Mouse (Mus musculus) liver, embryonic 14.5 days (tissue): ENCODE results near the gene Fyn. TPM values are rescaled to one million over a fixed set of nuclear protein-coding genes. Genes with fewer than 3 reads are reported as not detected.

Experiments
- ATAC-seq: fragments of 200-750 bp; cut with Nextera tagmentation; 2 replicates; pipeline ENCODE4 v1.8.0; 2017; ENCODE audit warnings: moderate number of reproducible peaks, mild to moderate bottlenecking, moderate library complexity; ENCODE audit not compliant: insufficient read depth
- DNase-seq, 3 experiments: peaks; one replicate each; pipeline ENCODE4 v3.0.0-alpha.2; 2012 to 2013; ENCODE audit warnings: low read depth in 3 of 3, low spot score in 3 of 3
- H3K27ac ChIP-seq: fragments of 300-500 bp; sonication (generic); 2 replicates; pipeline ENCODE4 v1.5.1; 2014; ENCODE audit warnings: moderate library complexity, mild to moderate bottlenecking, control low read depth, inconsistent platforms
- H3K27me3 ChIP-seq: fragments of 300-500 bp; sonication (generic); 2 replicates; pipeline ENCODE4 v1.6.1; 2014; ENCODE audit warnings: mild to moderate bottlenecking, low read length, moderate library complexity; ENCODE audit not compliant: control insufficient read depth, insufficient read depth
- H3K36me3 ChIP-seq: fragments of 300-500 bp; sonication (generic); replicated peaks from 2 replicates; pipeline ENCODE4 v1.6.1; 2014; ENCODE audit warnings: low read depth; ENCODE audit not compliant: control insufficient read depth, insufficient read depth
- H3K4me1 ChIP-seq, 2 experiments: fragments of 200-500 bp in 1 of 2; fragments of 300-500 bp in 1 of 2; sonication (generic) in 1 of 2; replicated peaks; 2 replicates each; pipeline ENCODE4 v1.6.1; 2012 to 2014; ENCODE audit warnings: antibody characterized with exemption in 1 of 2, inconsistent platforms in 1 of 2, low read length in 1 of 2; ENCODE audit not compliant: control insufficient read depth in 2 of 2, insufficient read depth in 2 of 2
- H3K4me2 ChIP-seq: fragments of 300-500 bp; sonication (generic); 2 replicates; pipeline ENCODE4 v1.6.1; 2014; ENCODE audit warnings: low read depth, mild to moderate bottlenecking, control low read depth, moderate library complexity
- H3K4me3 ChIP-seq, 2 experiments: fragments of 200-500 bp in 1 of 2; fragments of 300-500 bp in 1 of 2; sonication (generic) in 1 of 2; 2 replicates each; pipeline ENCODE4 v1.5.1; 2012 to 2014; ENCODE audit warnings: low read depth in 2 of 2, low read length in 2 of 2, mild to moderate bottlenecking in 2 of 2, control low read depth in 1 of 2, inconsistent platforms in 1 of 2, moderate library complexity in 1 of 2; ENCODE audit not compliant: insufficient read depth in 1 of 2
- H3K9ac ChIP-seq: fragments of 300-500 bp; sonication (generic); replicated peaks from 2 replicates; pipeline ENCODE4 v1.6.1; 2014; ENCODE audit warnings: mild to moderate bottlenecking, control low read depth, moderate library complexity
- H3K9me3 ChIP-seq: fragments of 300-500 bp; sonication (generic); 2 replicates; pipeline ENCODE4 v1.6.1; 2016; ENCODE audit warnings: low read length, mixed read lengths; ENCODE audit not compliant: control insufficient read depth
- CTCF ChIP-seq: IDR thresholded peaks from 2 replicates; pipeline ENCODE4 v1.5.1; 2016; ENCODE audit warnings: antibody characterized with exemption, low read depth, control low read depth
- EP300 ChIP-seq: IDR thresholded peaks from 2 replicates; pipeline ENCODE4 v1.6.1; 2016; ENCODE audit warnings: antibody characterized with exemption, low read depth
- WGBS: fragments of 180-500 bp; shearing (Covaris S2); extraction: QIAGEN DNeasy Blood & Tissue Kit; methylation state at CpG from one replicate; pipeline ENCODE4 v1.1.7; 2014; ENCODE audit not compliant: insufficient replicate concordance; 5-methylcytosine and 5-hydroxymethylcytosine counted together
- polyA plus RNA-seq, 2 experiments: library from polyadenylated mRNA; depleted of rRNA in 1 of 2; stranded (reverse) in 1 of 2; unstranded in 1 of 2; fragments of >200 nt; fragmentation: Nextera tagmentation in 1 of 2; extraction: Ambion mirVana in 1 of 2; gene quantifications; 2 replicates each; pipeline versions ENCODE4 v1.2.1 to v1.2.3; 2012 to 2014

The Fyn gene
- polyA plus RNA-seq, 2 experiments: 8.2 to 9.8 TPM

DNA sequence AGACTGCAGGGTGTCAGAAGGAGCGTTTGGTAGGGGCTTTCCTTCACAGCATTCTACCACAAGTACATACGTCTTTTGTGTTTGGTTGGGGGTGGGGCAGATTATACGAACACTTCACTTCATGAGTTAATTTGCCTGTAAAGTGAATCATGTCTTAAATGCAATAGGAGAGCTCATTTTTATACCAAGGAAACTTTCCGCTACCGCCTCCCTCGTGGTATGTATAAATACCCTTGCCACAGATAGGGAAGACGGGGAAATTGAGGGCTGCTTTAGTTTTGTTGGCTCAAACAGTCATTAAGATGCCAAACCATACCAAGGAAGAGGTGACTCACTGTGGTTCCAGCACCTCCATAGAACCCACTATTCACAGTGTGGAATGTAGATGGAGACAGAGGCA lies 137.0 kb downstream of the Fyn start:
- Histone ChIP-seq H3K9me3 (no peaks in the 10 kb centered on the region), H3K4me1 (no peaks in the 10 kb centered on the region), H3K4me2 (no peak overlapping the region), H3K27ac (no peak overlapping the region), H3K9ac (no peak overlapping the region), H3K27me3 (no peaks in the 10 kb centered on the region), H3K36me3 (no peaks in the 10 kb centered on the region), H3K4me3 (no peak overlapping the region)
- WGBS: 67% methylated on average over 7 of the region's 7 CpGs
- ATAC-seq: no peak
- TF ChIP-seq EP300 (no peak), CTCF (no peak)
- no peak for DNase-seq

DNA sequence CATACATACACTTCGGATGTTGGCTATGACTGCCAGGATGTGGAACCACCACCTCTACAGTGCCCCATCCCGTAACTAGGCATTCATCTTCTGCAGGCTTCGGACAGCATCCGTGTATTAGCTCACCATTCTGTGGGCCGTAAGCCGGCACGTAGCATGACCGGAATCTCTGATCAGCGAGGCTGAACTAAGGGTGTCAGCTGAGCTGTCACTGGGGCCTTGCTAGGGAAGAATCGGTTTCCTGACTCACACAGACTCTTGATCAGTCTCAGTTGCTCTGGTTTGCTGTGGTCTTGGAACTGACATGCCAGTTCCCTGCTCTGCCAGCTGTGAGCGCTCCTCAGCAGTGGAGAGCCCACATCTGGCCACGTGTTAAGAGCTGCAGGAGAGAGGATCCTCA lies 137.7 kb downstream of the Fyn start:
- H3K36me3 ChIP-seq: no peaks in the 10 kb centered on the region
- ATAC-seq (no peak), DNase-seq (no peak)
- H3K9me3 ChIP-seq: no peaks in the 10 kb centered on the region
- 78% methylated on average over 12 of the region's 12 CpGs for WGBS
- H3K27me3 ChIP-seq: no peaks in the 10 kb centered on the region
- H3K4me3 ChIP-seq: no peak overlapping the region
- no peak overlapping the region for H3K4me2 ChIP-seq
- H3K27ac ChIP-seq: no peak overlapping the region
- H3K4me1 ChIP-seq: no peaks in the 10 kb centered on the region
- no peak overlapping the region for H3K9ac ChIP-seq
- no peak for TF ChIP-seq EP300
- no peak for TF ChIP-seq CTCF

DNA sequence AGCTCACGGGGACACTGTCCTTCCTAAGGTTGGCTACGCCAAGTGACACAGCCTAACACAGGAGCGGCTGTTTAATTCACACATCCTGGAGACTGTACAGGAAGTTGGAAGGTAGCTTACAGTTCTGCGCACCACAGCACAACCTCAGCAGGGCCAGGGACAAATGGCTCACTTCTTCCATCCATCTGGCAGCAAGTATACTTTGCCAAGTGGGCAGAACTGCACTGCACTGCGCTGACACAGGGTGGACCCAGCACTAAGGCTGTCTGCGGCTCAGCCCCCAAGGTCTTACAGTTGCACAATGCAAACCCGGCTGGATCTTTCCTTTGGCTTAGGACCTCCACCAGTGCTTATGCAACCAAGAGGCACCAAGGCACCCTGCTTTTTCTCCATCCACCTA lies 138.2 kb downstream of the Fyn start:
- Histone ChIP-seq H3K4me3 (no peak overlapping the region), H3K4me2 (no peak overlapping the region), H3K9ac (no peak overlapping the region), H3K9me3 (no peaks in the 10 kb centered on the region), H3K36me3 (no peaks in the 10 kb centered on the region), H3K27me3 (no peaks in the 10 kb centered on the region), H3K27ac (no peak overlapping the region), H3K4me1 (no peaks in the 10 kb centered on the region)
- no peak for ATAC-seq
- no peak for DNase-seq
- TF ChIP-seq CTCF (no peak), EP300 (no peak)
- WGBS: 86% methylated on average over 7 of the region's 7 CpGs

GRCm38 (mm10) chr10:39508801-39509200 lies 140.1 kb downstream of the Fyn start:
- Histone ChIP-seq H3K4me1 (no peaks in the 10 kb centered on the region), H3K27ac (no peak overlapping the region), H3K9ac (no peak overlapping the region), H3K27me3 (no peaks in the 10 kb centered on the region), H3K4me3 (no peak overlapping the region), H3K36me3 (no peaks in the 10 kb centered on the region), H3K9me3 (no peaks in the 10 kb centered on the region), H3K4me2 (no peak overlapping the region)
- TF ChIP-seq EP300 (no peak), CTCF (no peak)
- DNase-seq: no peak
- ATAC-seq: no peak
- 60% methylated on average over 5 of the region's 5 CpGs for WGBS

GRCm38 (mm10) chr10:39509937-39510336 lies 141.3 kb downstream of the Fyn start:
- Histone ChIP-seq H3K4me1 (no peaks in the 10 kb centered on the region), H3K4me3 (no peak overlapping the region), H3K27ac (no peak overlapping the region), H3K9me3 (no peaks in the 10 kb centered on the region), H3K4me2 (no peak overlapping the region), H3K27me3 (no peaks in the 10 kb centered on the region), H3K36me3 (no peaks in the 10 kb centered on the region), H3K9ac (no peak overlapping the region)
- DNase-seq: no peak
- TF ChIP-seq EP300 (no peak), CTCF (no peak)
- 68% methylated on average over 8 of the region's 8 CpGs for WGBS
- ATAC-seq: no peak
